8 mouse cellular contexts compared by ENCODE assay signal in the genomic region with DNA sequence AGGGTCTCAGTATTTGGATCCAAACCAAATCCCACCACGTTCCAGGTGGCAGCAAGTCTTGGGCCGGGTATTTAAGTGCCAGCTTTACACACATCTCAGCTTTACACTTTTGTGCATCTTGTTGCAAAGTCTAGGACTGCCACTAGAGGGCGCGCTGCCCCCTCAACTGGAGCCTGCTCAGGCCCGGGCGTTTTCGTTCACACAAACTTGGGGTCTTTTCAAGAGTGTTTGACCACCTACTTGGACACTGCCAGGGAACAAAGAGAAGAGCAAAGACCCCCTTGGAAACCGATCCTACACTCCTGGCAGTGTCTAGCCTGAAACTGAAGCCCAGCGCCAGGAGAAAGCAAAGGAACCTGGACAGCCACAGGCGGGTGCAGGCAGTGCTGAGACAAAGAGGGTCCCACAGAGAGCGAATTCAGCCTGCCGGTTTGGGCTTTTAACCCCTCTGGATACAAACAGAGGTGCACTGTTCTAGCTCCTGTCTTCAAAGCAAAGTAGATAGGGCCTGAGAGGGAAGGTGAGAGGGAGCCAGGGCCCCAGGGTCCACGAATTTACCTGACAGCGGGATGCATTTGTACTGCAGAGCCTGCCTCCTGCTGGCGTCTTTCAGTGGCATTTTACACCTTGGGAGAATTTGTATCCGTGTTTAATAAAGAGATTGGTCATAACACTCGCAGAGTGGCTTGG. TPM values are rescaled to one million over a fixed set of nuclear protein-coding genes. Genes with fewer than 3 reads are reported as not detected.
A peak's percentile ranks its signal among the peaks of the same experiment; 100 is the strongest.
DNase-seq lines count a peak whose midpoint lies in the region; ATAC-seq and TF ChIP-seq lines count a peak whose summit lies in the region.

No protein-coding gene starts in this region.

- H3K4me3 ChIP-seq in ES-E14 (ENCODE audit: insufficient read depth in 1 of 2, low read depth in 1 of 2, low read length in 2 of 2, poor library complexity in 1 of 2, severe bottlenecking in 1 of 2) = peak overlapping the region; percentile 9 to 50; a peak in 2 of 4 replicates
- H3K4me3 ChIP-seq in forebrain, embryonic 11.5 days (ENCODE audit: low read depth, low read length) = peak overlapping the region; percentile 28
- H3K4me3 ChIP-seq in hindbrain, embryonic 10.5 days = peak overlapping the region; percentile 48
- peak overlapping the region; percentile 37 for H3K4me3 ChIP-seq in lung, embryonic 16.5 days (ENCODE audit: low read length)

- ATAC-seq in forebrain, embryonic 11.5 days (replicated peaks; ENCODE audit: low FRiP score) = peak; percentile 74
- peak; percentile 34; the same call in 1 of the 2 replicates for ATAC-seq in lung, embryonic 16.5 days (ENCODE audit: low read depth)

- in situ Hi-C loops in ES-E14 (cut with MboI; ENCODE audit: low sequenced_read_pairs in 2 of 2, unreplicated experiment in 2 of 2) = no loop called here

- H3K27ac ChIP-seq in ES-E14 (ENCODE audit: insufficient read depth, low read depth, low read length, poor library complexity, severe bottlenecking) = no peak overlapping the region
- H3K27ac ChIP-seq in forebrain, embryonic 11.5 days (ENCODE audit: low read depth, low read length) = peak overlapping the region; percentile 68
- peak overlapping the region; percentile 92 for H3K27ac ChIP-seq in hindbrain, embryonic 10.5 days
- no peak overlapping the region for H3K27ac ChIP-seq in lung, embryonic 16.5 days (ENCODE audit: low read length)

- peak overlapping the region; percentile 57; the same call in 1 of the 2 replicates for H3K9ac ChIP-seq in ES-E14 (ENCODE audit: insufficient read depth, low read depth, low read length, poor library complexity, severe bottlenecking)
- H3K9ac ChIP-seq in forebrain, embryonic 11.5 days (ENCODE audit: low read length) = peak overlapping the region; percentile 69
- peak overlapping the region; percentile 61 for H3K9ac ChIP-seq in lung, embryonic 16.5 days (ENCODE audit: low read length)

- no peaks in the 10 kb centered on the region for H3K36me3 ChIP-seq in ES-E14 (ENCODE audit: control insufficient read depth, insufficient read depth, low read length, poor library complexity, severe bottlenecking)
- no peaks in the 10 kb centered on the region for H3K36me3 ChIP-seq in forebrain, embryonic 11.5 days (ENCODE audit: control insufficient read depth, insufficient read depth, low read length)
- H3K36me3 ChIP-seq in hindbrain, embryonic 10.5 days = no peaks in the 10 kb centered on the region
- H3K36me3 ChIP-seq in lung, embryonic 16.5 days (ENCODE audit: control insufficient read depth, insufficient read depth, low read length) = no peaks in the 10 kb centered on the region

- 4% methylated on average over 17 of the region's 17 CpGs for WGBS in forebrain, embryonic 11.5 days
- WGBS in hindbrain, embryonic 10.5 days = 4% methylated on average over 17 of the region's 17 CpGs
- WGBS in lung, embryonic 16.5 days = 3% methylated on average over 17 of the region's 17 CpGs

- peak overlapping the region; percentile 68 for H3K4me2 ChIP-seq in forebrain, embryonic 11.5 days (ENCODE audit: low read depth, low read length, severe bottlenecking)
- H3K4me2 ChIP-seq in lung, embryonic 16.5 days (ENCODE audit: low read depth, low read length) = peak overlapping the region; percentile 55

- no peaks in the 10 kb centered on the region for H3K9me3 ChIP-seq in ES-E14 (ENCODE audit: control insufficient read depth, insufficient read depth, low read depth, low read length)
- H3K9me3 ChIP-seq in forebrain, embryonic 11.5 days (ENCODE audit: control insufficient read depth, low read length) = no peaks in the 10 kb centered on the region
- no peaks in the 10 kb centered on the region for H3K9me3 ChIP-seq in hindbrain, embryonic 10.5 days
- no peaks in the 10 kb centered on the region for H3K9me3 ChIP-seq in lung, embryonic 16.5 days (ENCODE audit: control insufficient read depth, low read length)

- H3K4me1 ChIP-seq in ES-E14 (ENCODE audit: control insufficient read depth in 2 of 2, insufficient read depth in 2 of 2, low read length in 2 of 2, poor library complexity in 1 of 2) = peaks cover 3 to 31% of the 10 kb centered on the region in 2 experiments; a peak in 3 of 4 replicates
- H3K4me1 ChIP-seq in forebrain, embryonic 11.5 days (replicated peaks; ENCODE audit: control insufficient read depth, insufficient read depth, low read length) = peaks cover 5% of the 10 kb centered on the region
- peaks cover 34% of the 10 kb centered on the region for H3K4me1 ChIP-seq in hindbrain, embryonic 10.5 days (replicated peaks)
- peaks cover 19% of the 10 kb centered on the region for H3K4me1 ChIP-seq in lung, embryonic 16.5 days (replicated peaks; ENCODE audit: control insufficient read depth, insufficient read depth, low read length)

- no peaks in the 10 kb centered on the region for H3K27me3 ChIP-seq in forebrain, embryonic 11.5 days (ENCODE audit: control insufficient read depth, insufficient read depth, low read length)
- peaks cover 25% of the 10 kb centered on the region for H3K27me3 ChIP-seq in hindbrain, embryonic 10.5 days (ENCODE audit: insufficient read depth, poor library complexity, severe bottlenecking)
- no peaks in the 10 kb centered on the region for H3K27me3 ChIP-seq in lung, embryonic 16.5 days (ENCODE audit: control insufficient read depth, insufficient read depth, low read depth, low read length)

- DNase-seq in ES-E14 (ENCODE audit: low read depth, low spot score) = no peak
- peak; percentile 68 for DNase-seq in c-Kit-positive CD71-negative TER-119-negative erythroid progenitor cells, embryonic 14.5 days (ENCODE audit: low read depth)
- peak; percentile 95 for DNase-seq in forebrain, embryonic 11.5 days (ENCODE audit: low spot score)
- peak; percentile 92 for DNase-seq in hindbrain, embryonic 10.5 days (ENCODE audit: low spot score)
- DNase-seq in layer of hippocampus, adult 9-11 months = peak; percentile 56
- peak; percentile 82 for DNase-seq in ovary, postnatal 14 days (ENCODE audit: low spot score)
- peak; percentile 13 to 73 for DNase-seq in thymus, postnatal 10 days (ENCODE audit: low spot score in 2 of 2)

TF ChIP-seq in ES-E14, 5 proteins besides CTCF, POLR2A, EP300 and RAD21:
- no peak for TF ChIP-seq ZNF384 (IDR thresholded peaks at IDR 0.05; ENCODE audit: low read depth, low read length)
- no peak for TF ChIP-seq MAFK (IDR thresholded peaks at IDR 0.05; ENCODE audit: insufficient read depth, low read depth, low read length)
- TF ChIP-seq ZC3H11A (IDR thresholded peaks at IDR 0.05; ENCODE audit: borderline replicate concordance, low read depth, low read length) = peak; percentile 60; the same call in 1 of the 2 replicates
- TF ChIP-seq HCFC1 (IDR thresholded peaks at IDR 0.05; ENCODE audit: borderline replicate concordance, insufficient read depth, low read length) = no peak
- no peak for TF ChIP-seq CHD2 (IDR thresholded peaks at IDR 0.05; ENCODE audit: low read depth, low read length)

RNA-seq across cellular contexts. Expression of gene Bdh1, which starts 36.3 kb away (rescaled TPM):
- 12.0 and 17.1 TPM in 2 replicates for total RNA-seq in ES-E14 (2012; rRNA removed)
- 30.0 and 35.9 TPM in 2 replicates for polyA plus RNA-seq in forebrain, embryonic 11.5 days (2014; fragmentation: Nextera tagmentation; extraction: Ambion mirVana)
- 14.0 and 28.8 TPM in 2 replicates for polyA plus RNA-seq in hindbrain, embryonic 10.5 days (2016; fragmentation: Nextera tagmentation; extraction: Ambion mirVana)
- polyA plus RNA-seq in lung, embryonic 16.5 days (2015; fragmentation: Nextera tagmentation; extraction: Ambion mirVana) = 4.5 and 6.5 TPM in 2 replicates

Comparison
In these comparisons a context has a peak if more than half of its experiments do, and no peak if none do; other contexts are left out.
1. H3K27ac ChIP-seq: peak in forebrain, embryonic 11.5 days (single experiment) and hindbrain, embryonic 10.5 days (single experiment); none in ES-E14 (single experiment) and lung, embryonic 16.5 days (single experiment).
2. Peak in every context shown above with its lines, with median percentiles within 50 percentile points of each other: H3K4me3 ChIP-seq and H3K9ac ChIP-seq.